Mouse (Mus musculus): Measurements from ENCODE around the gene Slc25a35. TPM values are rescaled to one million over a fixed set of nuclear protein-coding genes. Genes with fewer than 3 reads are reported as not detected.
A peak's percentile ranks its signal among the peaks of the same experiment; 100 is the strongest.
"Not testable (repeated sequence)": the region's sequence is repeated elsewhere in the genome, so short reads cannot be mapped to it uniquely, and the experiment has no call there.

The Slc25a35 gene
- polyA plus RNA-seq, 1 experiment from 2014 or later = 2.1 TPM

DNA sequence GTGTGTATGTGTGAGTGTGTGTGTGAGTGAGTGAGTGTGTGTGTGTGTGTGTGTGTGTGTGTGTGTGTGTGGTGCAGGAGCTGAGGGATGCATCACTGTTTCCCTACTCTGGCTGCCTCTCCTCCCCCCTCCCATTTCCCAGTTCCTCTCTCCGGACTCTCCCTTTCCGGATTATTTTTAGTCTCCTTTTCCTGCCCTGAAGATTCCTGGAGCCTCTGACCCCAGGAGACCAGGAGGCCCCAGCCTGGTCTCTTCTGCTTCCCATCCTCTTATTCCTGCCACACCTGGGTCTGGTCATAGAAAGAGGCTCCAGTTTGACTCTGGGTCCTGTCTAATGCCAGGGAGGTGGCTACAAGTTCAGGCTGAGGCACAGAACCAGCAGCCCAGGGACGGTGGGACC is 11.8 kb upstream of the Slc25a35 start:
- no peaks in the 10 kb centered on the region for H3K9me3 ChIP-seq (ENCODE audit: control insufficient read depth, low read length)
- H3K27me3 ChIP-seq (ENCODE audit: control insufficient read depth, insufficient read depth, low read length) = peaks cover 20% of the 10 kb centered on the region
- no peak overlapping the region for H3K4me2 ChIP-seq (ENCODE audit: low read depth)
- no peak for DNase-seq (ENCODE audit: low spot score)
- H3K4me1 ChIP-seq (ENCODE audit: control insufficient read depth, insufficient read depth, low read length) = no peaks in the 10 kb centered on the region
- ATAC-seq (ENCODE audit: insufficient read depth, low FRiP score, low TSS enrichment) = no peak
- no peak overlapping the region for H3K4me3 ChIP-seq (ENCODE audit: low read depth, low read length)
- no peaks in the 10 kb centered on the region for H3K36me3 ChIP-seq (ENCODE audit: control insufficient read depth, insufficient read depth, low read length)
- WGBS = 47% methylated on average over 3 of the region's 3 CpGs
- H3K27ac ChIP-seq (ENCODE audit: low read depth, low read length) = no peak overlapping the region
- no peak overlapping the region for H3K9ac ChIP-seq (ENCODE audit: low read length)

DNA sequence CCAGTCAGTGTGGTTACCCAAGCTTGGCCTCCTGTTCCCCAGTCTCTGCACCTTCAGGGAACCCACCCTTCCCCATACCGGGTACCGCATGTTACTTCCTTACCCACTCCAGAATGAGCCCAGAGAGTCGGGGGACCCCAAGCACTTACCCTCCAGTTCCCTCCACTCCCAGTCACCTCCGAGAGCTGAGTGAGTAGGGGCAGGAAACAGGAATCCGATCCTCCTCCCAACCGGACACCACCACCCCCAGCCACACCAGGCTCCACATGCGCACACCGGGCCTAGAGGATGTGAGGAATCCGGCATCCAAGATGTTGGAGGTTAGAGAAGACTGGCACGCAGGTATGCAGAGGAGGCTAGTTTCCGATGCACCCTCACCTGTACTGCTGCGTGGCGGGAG is 11.2 kb upstream of the Slc25a35 start:
- Histone ChIP-seq H3K36me3 (ENCODE audit: control insufficient read depth, insufficient read depth, low read length) (no peaks in the 10 kb centered on the region), H3K4me1 (ENCODE audit: control insufficient read depth, insufficient read depth, low read length) (no peaks in the 10 kb centered on the region), H3K4me2 (ENCODE audit: low read depth) (no peak overlapping the region), H3K4me3 (ENCODE audit: low read depth, low read length) (0 out of 2 replicates have a peak overlapping the region, but pooled peaks have one; percentile 2), H3K27ac (ENCODE audit: low read depth, low read length) (no peak overlapping the region), H3K27me3 (ENCODE audit: control insufficient read depth, insufficient read depth, low read length) (peaks cover 20% of the 10 kb centered on the region), H3K9me3 (ENCODE audit: control insufficient read depth, low read length) (no peaks in the 10 kb centered on the region), H3K9ac (ENCODE audit: low read length) (no peak overlapping the region; the same call in 1 of the 2 replicates)
- WGBS = 29% methylated on average over 13 of the region's 13 CpGs
- ATAC-seq (ENCODE audit: insufficient read depth, low FRiP score, low TSS enrichment) = no peak
- DNase-seq (ENCODE audit: low spot score) = no peak

- no peaks in the 10 kb centered on the region for H3K9me3 ChIP-seq (ENCODE audit: control insufficient read depth, low read length)
- ATAC-seq (ENCODE audit: insufficient read depth, low FRiP score, low TSS enrichment) (no peak), DNase-seq (ENCODE audit: low spot score) (no peak)
- no peaks in the 10 kb centered on the region for H3K4me1 ChIP-seq (ENCODE audit: control insufficient read depth, insufficient read depth, low read length)
- 0 out of 2 replicates have a peak within 1 kb of the TSS, but pooled peaks have one; percentile 2 for H3K4me3 ChIP-seq (ENCODE audit: low read depth, low read length)
- 37% methylated on average over 8 of the region's 8 CpGs for WGBS
- H3K36me3 ChIP-seq (ENCODE audit: control insufficient read depth, insufficient read depth, low read length) = no peaks in the 10 kb centered on the region
- H3K4me2 ChIP-seq (ENCODE audit: low read depth) = no peak within 1 kb of the TSS
- H3K27me3 ChIP-seq (ENCODE audit: control insufficient read depth, insufficient read depth, low read length) = peaks cover 17% of the 10 kb centered on the region
- H3K9ac ChIP-seq (ENCODE audit: low read length) = no peak within 1 kb of the TSS; the same call in 1 of the 2 replicates
- H3K27ac ChIP-seq (ENCODE audit: low read depth, low read length) = no peak within 1 kb of the TSS
Measured at GRCm38 (mm10) chr11:68957308-68957707, 10.6 kb upstream of the Slc25a35 start, which contains the start of gene Arhgef15. Arhgef15 (minus strand) TSS chr11:68957480.

DNA sequence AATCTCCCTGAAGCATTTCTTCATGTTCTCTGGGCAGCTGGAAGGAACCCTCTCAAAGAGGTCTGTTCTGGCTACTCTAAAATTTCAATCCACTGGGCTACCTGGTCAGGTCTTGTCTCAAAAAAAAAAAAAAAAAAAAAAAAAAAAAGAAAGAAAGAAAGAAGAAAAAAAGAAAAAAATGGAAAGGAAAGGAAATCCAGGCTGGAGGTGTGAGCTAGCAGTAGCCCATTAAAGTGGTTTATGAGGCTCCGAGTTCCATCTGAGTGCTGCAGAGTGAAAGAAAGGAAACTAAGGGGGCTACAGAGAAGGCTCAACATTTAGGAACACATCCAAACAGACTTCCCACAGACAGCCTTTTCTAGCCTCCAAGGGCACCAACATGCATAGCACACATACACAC is 10.0 kb upstream of the Slc25a35 start:
- H3K4me2 ChIP-seq (ENCODE audit: low read depth) = no peak overlapping the region
- no peaks in the 10 kb centered on the region for H3K4me1 ChIP-seq (ENCODE audit: control insufficient read depth, insufficient read depth, low read length)
- peaks cover 16% of the 10 kb centered on the region for H3K27me3 ChIP-seq (ENCODE audit: control insufficient read depth, insufficient read depth, low read length)
- DNase-seq (ENCODE audit: low spot score) (no peak), ATAC-seq (ENCODE audit: insufficient read depth, low FRiP score, low TSS enrichment) (no peak)
- no peak overlapping the region for H3K9ac ChIP-seq (ENCODE audit: low read length)
- no peak overlapping the region for H3K4me3 ChIP-seq (ENCODE audit: low read depth, low read length)
- no peaks in the 10 kb centered on the region for H3K9me3 ChIP-seq (ENCODE audit: control insufficient read depth, low read length)
- WGBS = 65% methylated on average over 1 of the region's 1 CpGs
- no peak overlapping the region for H3K27ac ChIP-seq (ENCODE audit: low read depth, low read length)
- H3K36me3 ChIP-seq (ENCODE audit: control insufficient read depth, insufficient read depth, low read length) = no peaks in the 10 kb centered on the region

DNA sequence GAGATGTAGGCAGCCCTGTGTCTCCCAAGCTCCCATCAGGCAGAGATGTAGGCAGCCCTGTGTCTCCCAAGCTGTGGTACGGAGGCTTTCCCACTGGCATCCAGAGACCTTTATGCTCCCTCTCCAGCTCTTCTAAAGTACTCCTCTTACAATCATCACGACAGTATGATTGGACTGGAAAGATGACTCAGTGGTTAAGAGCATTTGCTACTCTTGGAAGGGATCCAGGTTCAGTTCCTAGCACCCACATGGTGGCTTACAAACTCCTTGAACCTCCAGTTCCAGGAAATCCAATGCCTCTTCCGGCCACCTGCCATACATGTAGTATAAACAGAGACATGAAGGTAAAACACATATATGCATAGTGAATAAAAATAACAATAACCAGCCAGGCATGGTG is 6.3 kb upstream of the Slc25a35 start:
- DNase-seq (ENCODE audit: low spot score) = no peak
- no peak overlapping the region for H3K4me3 ChIP-seq (ENCODE audit: low read depth, low read length)
- 77% methylated on average over 3 of the region's 3 CpGs for WGBS

DNA sequence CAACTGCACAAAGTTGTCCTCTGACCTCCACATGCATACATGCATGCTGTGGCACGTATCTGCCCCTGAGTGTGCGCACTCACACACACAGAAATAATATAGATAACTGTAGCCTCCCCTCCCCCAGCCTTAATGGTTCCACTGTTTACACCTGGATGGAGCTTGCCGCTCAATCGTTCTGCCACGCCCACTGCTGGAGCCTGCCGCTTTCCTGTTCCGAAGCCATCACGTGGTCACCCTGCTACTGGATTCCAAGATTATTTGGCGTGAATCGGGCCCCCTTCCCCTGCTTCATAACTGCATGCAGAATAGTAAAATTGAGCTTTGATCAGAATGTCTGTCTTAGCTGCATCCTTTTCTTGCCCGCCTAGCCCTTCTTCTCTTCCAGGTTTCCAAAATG is 5.8 kb upstream of the Slc25a35 start:
- 25% methylated on average over 11 of the region's 11 CpGs for WGBS
- H3K9ac ChIP-seq (ENCODE audit: low read length); DNase-seq (ENCODE audit: low spot score); H3K27me3 ChIP-seq (ENCODE audit: control insufficient read depth, insufficient read depth, low read length); H3K36me3 ChIP-seq (ENCODE audit: control insufficient read depth, insufficient read depth, low read length); H3K4me2 ChIP-seq (ENCODE audit: low read depth); H3K9me3 ChIP-seq (ENCODE audit: control insufficient read depth, low read length); H3K4me1 ChIP-seq (ENCODE audit: control insufficient read depth, insufficient read depth, low read length); H3K4me3 ChIP-seq (ENCODE audit: low read depth, low read length); ATAC-seq (ENCODE audit: insufficient read depth, low FRiP score, low TSS enrichment); H3K27ac ChIP-seq (ENCODE audit: low read depth, low read length): not testable (repeated sequence)

More for the DNA sequence above, 6.3 kb upstream of the Slc25a35 start:
- H3K36me3 ChIP-seq (ENCODE audit: control insufficient read depth, insufficient read depth, low read length) = no peaks in the 10 kb centered on the region
- H3K27me3 ChIP-seq (ENCODE audit: control insufficient read depth, insufficient read depth, low read length) = no peaks in the 10 kb centered on the region
- no peaks in the 10 kb centered on the region for H3K4me1 ChIP-seq (ENCODE audit: control insufficient read depth, insufficient read depth, low read length)
- no peak overlapping the region for H3K4me2 ChIP-seq (ENCODE audit: low read depth)
- no peaks in the 10 kb centered on the region for H3K9me3 ChIP-seq (ENCODE audit: control insufficient read depth, low read length)
- H3K9ac ChIP-seq (ENCODE audit: low read length) = no peak overlapping the region
- no peak overlapping the region for H3K27ac ChIP-seq (ENCODE audit: low read depth, low read length)
- ATAC-seq (ENCODE audit: insufficient read depth, low FRiP score, low TSS enrichment) = no peak

DNA sequence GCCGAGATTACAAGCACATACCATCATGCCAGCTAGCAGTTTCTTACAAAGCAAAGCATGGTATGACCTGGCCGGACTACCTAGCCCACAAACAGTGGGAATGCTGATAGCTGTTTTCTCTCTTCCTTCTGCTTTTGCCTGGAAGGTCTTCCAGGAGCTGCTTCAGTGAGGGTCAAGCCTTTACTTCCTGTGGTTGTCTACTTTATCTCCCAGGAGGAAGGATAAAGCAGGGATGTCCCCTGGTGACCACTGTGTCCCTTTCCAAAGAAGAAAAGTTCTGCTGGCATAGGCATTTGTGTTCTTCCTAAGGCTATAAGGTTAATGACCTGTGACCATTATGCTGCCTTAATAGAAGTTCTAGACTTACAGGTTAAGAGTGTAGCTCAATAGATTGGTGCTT is 4.5 kb upstream of the Slc25a35 start:
- H3K36me3 ChIP-seq (ENCODE audit: control insufficient read depth, insufficient read depth, low read length) = no peaks in the 10 kb centered on the region
- no peaks in the 10 kb centered on the region for H3K27me3 ChIP-seq (ENCODE audit: control insufficient read depth, insufficient read depth, low read length)
- WGBS = 82% methylated on average over 2 of the region's 2 CpGs
- ATAC-seq (ENCODE audit: insufficient read depth, low FRiP score, low TSS enrichment) (no peak), DNase-seq (ENCODE audit: low spot score) (no peak)
- peaks cover 6% of the 10 kb centered on the region; the same call in 1 of the 2 replicates for H3K4me1 ChIP-seq (ENCODE audit: control insufficient read depth, insufficient read depth, low read length)
- no peak overlapping the region for H3K9ac ChIP-seq (ENCODE audit: low read length)
- H3K4me2 ChIP-seq (ENCODE audit: low read depth) = no peak overlapping the region
- no peak overlapping the region for H3K27ac ChIP-seq (ENCODE audit: low read depth, low read length)
- H3K4me3 ChIP-seq (ENCODE audit: low read depth, low read length) = no peak overlapping the region
- H3K9me3 ChIP-seq (ENCODE audit: control insufficient read depth, low read length) = no peaks in the 10 kb centered on the region

DNA sequence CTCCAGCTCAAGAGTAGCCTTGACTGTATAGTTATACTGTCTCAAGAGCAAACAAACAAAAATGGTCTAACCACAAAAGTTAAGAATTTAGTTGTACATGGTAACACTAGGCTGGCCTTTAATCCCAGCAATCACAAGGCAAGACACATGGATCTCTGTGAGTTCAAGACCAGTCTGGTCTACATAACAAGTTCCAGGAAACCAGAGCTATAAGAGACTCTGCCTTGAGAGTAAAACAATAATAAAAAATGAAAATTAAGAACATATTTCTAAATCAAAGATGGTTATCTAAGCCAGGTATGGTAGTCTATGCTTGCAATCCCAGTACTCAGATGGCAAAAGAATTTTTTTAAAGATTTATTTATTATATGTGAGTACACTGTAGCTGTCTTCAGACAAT is 2.9 kb upstream of the Slc25a35 start:
- Histone ChIP-seq H3K4me3 (ENCODE audit: low read depth, low read length) (no peak overlapping the region), H3K27ac (ENCODE audit: low read depth, low read length) (no peak overlapping the region), H3K9me3 (ENCODE audit: control insufficient read depth, low read length) (no peaks in the 10 kb centered on the region), H3K9ac (ENCODE audit: low read length) (no peak overlapping the region), H3K4me2 (ENCODE audit: low read depth) (no peak overlapping the region), H3K27me3 (ENCODE audit: control insufficient read depth, insufficient read depth, low read length) (no peaks in the 10 kb centered on the region), H3K4me1 (ENCODE audit: control insufficient read depth, insufficient read depth, low read length) (peaks cover 6% of the 10 kb centered on the region; the same call in 1 of the 2 replicates), H3K36me3 (ENCODE audit: control insufficient read depth, insufficient read depth, low read length) (no peaks in the 10 kb centered on the region)
- ATAC-seq (ENCODE audit: insufficient read depth, low FRiP score, low TSS enrichment) (no peak), DNase-seq (ENCODE audit: low spot score) (no peak)

GRCm38 (mm10) chr11:68965845-68966244 is 2.1 kb upstream of the Slc25a35 start:
- H3K4me2 ChIP-seq (ENCODE audit: low read depth) = no peak overlapping the region
- H3K4me3 ChIP-seq (ENCODE audit: low read depth, low read length) = no peak overlapping the region
- H3K27me3 ChIP-seq (ENCODE audit: control insufficient read depth, insufficient read depth, low read length) = no peaks in the 10 kb centered on the region
- no peaks in the 10 kb centered on the region for H3K9me3 ChIP-seq (ENCODE audit: control insufficient read depth, low read length)
- WGBS = 28% methylated on average over 3 of the region's 3 CpGs
- H3K36me3 ChIP-seq (ENCODE audit: control insufficient read depth, insufficient read depth, low read length) = no peaks in the 10 kb centered on the region
- H3K9ac ChIP-seq (ENCODE audit: low read length) = no peak overlapping the region
- peaks cover 6% of the 10 kb centered on the region; the same call in 1 of the 2 replicates for H3K4me1 ChIP-seq (ENCODE audit: control insufficient read depth, insufficient read depth, low read length)
- ATAC-seq (ENCODE audit: insufficient read depth, low FRiP score, low TSS enrichment) = no peak
- no peak overlapping the region for H3K27ac ChIP-seq (ENCODE audit: low read depth, low read length)
- DNase-seq (ENCODE audit: low spot score) = no peak

Data from neural tube, embryonic 11.5 days (tissue).